Mouse (Mus musculus): ENCODE measurements around the gene Taldo1.

DNA sequence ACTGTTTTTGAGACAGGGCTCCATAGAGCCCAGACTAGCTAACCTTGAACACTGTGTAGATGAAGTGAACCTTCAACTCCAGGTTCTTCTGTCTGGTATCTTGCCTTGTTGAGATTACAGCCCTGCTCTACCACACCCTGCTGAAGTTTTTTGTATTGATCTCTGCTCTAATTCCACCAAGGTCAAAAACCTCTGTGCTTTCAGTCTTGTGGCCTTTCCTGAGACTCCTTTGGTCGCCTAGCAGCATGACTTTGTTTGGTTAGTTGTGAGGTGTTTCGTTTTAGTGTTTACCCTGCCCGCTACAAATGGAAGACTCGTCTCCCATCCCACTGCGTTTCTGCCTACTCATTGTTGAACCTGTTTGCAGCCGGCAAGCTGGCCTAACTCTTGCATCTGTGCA lies 40.9 kb upstream of the Taldo1 start:
- TF ChIP-seq POLR2A (IDR thresholded peaks at IDR 0.05; ENCODE audit: borderline replicate concordance, extremely low read depth, insufficient read depth, insufficient read length, poor library complexity, severe bottlenecking) (no peak), CTCF (IDR thresholded peaks at IDR 0.05; ENCODE audit: borderline replicate concordance, extremely low read depth, insufficient read depth, insufficient read length) (no peak)

All from brain, embryonic 14.5 days (tissue).